Mouse (Mus musculus) CH12.LX (cell line): ENCODE results near the gene Hist1h3i. TPM values are rescaled to one million over a fixed set of nuclear protein-coding genes. Genes with fewer than 3 reads are reported as not detected.

Source experiments
- DNase-seq: peaks from one replicate; pipeline ENCODE4 v3.0.0-alpha.2; 2013; ENCODE audit errors: extremely low read depth
- H3K27ac ChIP-seq: 2 replicates; pipeline ENCODE4 v1.5.1; 2012; ENCODE audit warnings: low read depth, mild to moderate bottlenecking, control low read depth, moderate library complexity; ENCODE audit not compliant: insufficient read depth
- H3K27me3 ChIP-seq: replicated peaks from 2 replicates; pipeline ENCODE3; 2012; ENCODE audit warnings: inconsistent platforms
- H3K36me3 ChIP-seq, 2 experiments: replicated peaks in 1 of 2; 2 replicates each; pipeline versions ENCODE3 to v1.6.1; 2012; ENCODE audit warnings: inconsistent platforms in 1 of 2, low read length in 1 of 2, mild to moderate bottlenecking in 1 of 2, mixed read lengths in 1 of 2, moderate library complexity in 1 of 2; ENCODE audit not compliant: control insufficient read depth in 1 of 2, insufficient read depth in 1 of 2
- H3K4me1 ChIP-seq, 2 experiments: 2 replicates each; pipeline ENCODE4 v1.6.1; 2012; ENCODE audit warnings: inconsistent platforms in 1 of 2, moderate library complexity in 1 of 2; ENCODE audit not compliant: insufficient read depth in 2 of 2, control insufficient read depth in 1 of 2
- H3K4me2 ChIP-seq: 2 replicates; pipeline ENCODE4 v1.6.1; 2012; ENCODE audit warnings: low read depth, mild to moderate bottlenecking, control low read depth; ENCODE audit not compliant: poor library complexity, insufficient read depth, severe bottlenecking
- H3K4me3 ChIP-seq, 3 experiments: fragments of 150-350 bp in 1 of 3; sonication (generic) in 1 of 3; replicated peaks in 1 of 3; 2 replicates each; pipeline versions ENCODE3 to v1.5.1; 2011 to 2012; ENCODE audit warnings: low read depth in 2 of 3, low read length in 2 of 3, mild to moderate bottlenecking in 2 of 3, moderate library complexity in 2 of 3, control low read depth in 1 of 3, improper control_type of control experiment in 1 of 3, inconsistent platforms in 1 of 3, mixed read lengths in 1 of 3; ENCODE audit not compliant: poor library complexity in 1 of 3
- H3K79me2 ChIP-seq: replicated peaks from 2 replicates; pipeline ENCODE4 v1.6.1; 2012; ENCODE audit warnings: mild to moderate bottlenecking, moderate library complexity; ENCODE audit not compliant: control insufficient read depth, poor library complexity, insufficient read depth, severe bottlenecking; ENCODE audit errors: extremely low read depth
- H3K9ac ChIP-seq: 2 replicates; pipeline ENCODE4 v1.6.1; 2012; ENCODE audit warnings: low read depth, mild to moderate bottlenecking, control low read depth, moderate library complexity; ENCODE audit not compliant: insufficient read depth
- H3K9me3 ChIP-seq: replicated peaks from 2 replicates; pipeline ENCODE3; 2012; ENCODE audit warnings: low read length, inconsistent platforms, mixed read lengths
- BHLHE40 ChIP-seq: IDR thresholded peaks from 2 replicates; pipeline ENCODE4 v1.6.1; 2011; ENCODE audit warnings: mild to moderate bottlenecking, low read depth, low read length, improper control_type of control experiment
- CHD1 ChIP-seq: IDR thresholded peaks from 2 replicates; pipeline ENCODE4 v1.6.1; 2012; ENCODE audit warnings: low read depth, low read length, improper control_type of control experiment, inconsistent platforms
- CHD2 ChIP-seq: IDR thresholded peaks from 2 replicates; pipeline ENCODE4 v1.6.1; 2011; ENCODE audit warnings: low read length, improper control_type of control experiment
- E2F4 ChIP-seq: IDR thresholded peaks from 2 replicates; pipeline ENCODE4 v1.6.1; 2011; ENCODE audit warnings: low read depth, low read length, improper control_type of control experiment; ENCODE audit not compliant: insufficient replicate concordance
- EP300 ChIP-seq: IDR thresholded peaks from 2 replicates; pipeline ENCODE4 v1.6.1; 2011; ENCODE audit warnings: low read length, improper control_type of control experiment
- ETS1 ChIP-seq: conservative IDR thresholded peaks from 2 replicates; pipeline ENCODE4 v1.6.1; 2012; ENCODE audit warnings: low read depth, mild to moderate bottlenecking, inconsistent platforms, low read length, improper control_type of control experiment, moderate library complexity
- HCFC1 ChIP-seq: IDR thresholded peaks from 2 replicates; pipeline ENCODE4 v1.6.1; 2012; ENCODE audit warnings: low read depth, mild to moderate bottlenecking, inconsistent platforms, low read length, improper control_type of control experiment
- MAFK ChIP-seq: IDR thresholded peaks from 2 replicates; pipeline ENCODE4 v1.6.1; 2011; ENCODE audit warnings: low read length, improper control_type of control experiment; ENCODE audit not compliant: insufficient replicate concordance
- MAX ChIP-seq: IDR thresholded peaks from 2 replicates; pipeline ENCODE4 v1.6.1; 2011; ENCODE audit warnings: low read length, improper control_type of control experiment
- MEF2A ChIP-seq: IDR thresholded peaks from 2 replicates; pipeline ENCODE4 v1.6.1; 2014; ENCODE audit warnings: low read depth, mild to moderate bottlenecking, inconsistent platforms, low read length, improper control_type of control experiment, borderline replicate concordance
- MYC ChIP-seq: IDR thresholded peaks from 2 replicates; pipeline ENCODE4 v1.6.1; 2011; ENCODE audit warnings: low read depth, mild to moderate bottlenecking, improper control_type of control experiment, low read length
- NELFE ChIP-seq: IDR thresholded peaks from 2 replicates; pipeline ENCODE4 v1.6.1; 2011; ENCODE audit warnings: low read depth, low read length, improper control_type of control experiment
- NRF1 ChIP-seq: IDR thresholded peaks from 2 replicates; pipeline ENCODE4 v1.6.1; 2014; ENCODE audit warnings: low read depth, mild to moderate bottlenecking, inconsistent platforms, low read length, improper control_type of control experiment, moderate library complexity
- PAX5 ChIP-seq: IDR thresholded peaks from 2 replicates; pipeline ENCODE4 v1.6.1; 2012; ENCODE audit warnings: low read length, inconsistent platforms, mixed read lengths
- POLR2A ChIP-seq: IDR thresholded peaks from 2 replicates; pipeline ENCODE4 v1.6.1; 2011; ENCODE audit warnings: low read depth, mild to moderate bottlenecking, improper control_type of control experiment, low read length
- POLR2AphosphoS2 ChIP-seq: IDR thresholded peaks from 2 replicates; pipeline ENCODE4 v1.6.1; 2011; ENCODE audit warnings: low read depth, low read length, improper control_type of control experiment
- RCOR1 ChIP-seq: conservative IDR thresholded peaks from 2 replicates; pipeline ENCODE4 v1.6.1; 2012; ENCODE audit warnings: low read depth, mild to moderate bottlenecking, inconsistent platforms, low read length, improper control_type of control experiment
- SIN3A ChIP-seq: IDR thresholded peaks from 2 replicates; pipeline ENCODE4 v1.6.1; 2012; ENCODE audit warnings: low read length, improper control_type of control experiment, inconsistent platforms
- UBTF ChIP-seq: IDR thresholded peaks from 2 replicates; pipeline ENCODE4 v1.6.1; 2012; ENCODE audit warnings: low read depth, mild to moderate bottlenecking, inconsistent platforms, low read length, improper control_type of control experiment, moderate library complexity
- USF1 ChIP-seq: IDR thresholded peaks from 2 replicates; pipeline ENCODE4 v1.6.1; 2014; ENCODE audit warnings: low read depth, mild to moderate bottlenecking, inconsistent platforms, low read length, improper control_type of control experiment
- ZC3H11A ChIP-seq: IDR thresholded peaks from 2 replicates; pipeline ENCODE4 v1.6.1; 2012; ENCODE audit warnings: low read depth, mild to moderate bottlenecking, inconsistent platforms, low read length, improper control_type of control experiment
- ZMIZ1 ChIP-seq: IDR thresholded peaks from 2 replicates; pipeline ENCODE4 v1.6.1; 2012; ENCODE audit warnings: low read depth, mild to moderate bottlenecking, inconsistent platforms, low read length, improper control_type of control experiment
- ZNF384 ChIP-seq: IDR thresholded peaks from 2 replicates; pipeline ENCODE4 v1.6.1; 2012; ENCODE audit warnings: low read depth, low read length, improper control_type of control experiment, inconsistent platforms
- dilution Hi-C: fragments of 300-500 bp; cut with MboI; formaldehyde crosslinking; loops from 2 replicates; pipeline ENCODE4 v1.14.3; 2020; ENCODE audit warnings: low sequenced_read_pairs; ENCODE audit not compliant: extremely low pct_unique_long_range_greater_than_20kb, extremely low pct_ligation_motif_present
- in situ Hi-C: fragments of 300-500 bp; cut with MboI; formaldehyde crosslinking; loops from 3 replicates; pipeline ENCODE4 v1.14.3; 2019; ENCODE audit warnings: low sequenced_read_pairs, low pct_ligation_motif_present, low pct_unique_long_range_greater_than_20kb, mixed read lengths
- polyA plus RNA-seq: library from polyadenylated mRNA; unstranded; fragments of >175 nt; gene quantifications from 2 replicates; pipeline ENCODE4 v1.2.1, GENCODE M21; 2012; ENCODE audit warnings: low read depth; ENCODE audit not compliant: insufficient read length
- total RNA-seq, 2 experiments: library from RNA; depleted of rRNA; stranded (reverse); fragments of 300-350 nt in 1 of 2; fragments of >200 nt in 1 of 2; gene quantifications; 2 replicates each; pipeline ENCODE4 v1.2.3; 2012 to 2014

The Hist1h3i gene
- total and polyA plus RNA-seq, 3 experiments: 14.3 to 797 (median 21.2) TPM

GRCm38 (mm10) chr13:21753051-21753523, 30.1 kb downstream of the Hist1h3i start:
- Histone ChIP-seq H3K9me3 (no peaks in the 10 kb centered on the region), H3K27me3 (no peaks in the 10 kb centered on the region), H3K4me2 (peak overlapping the region; percentile 82), H3K9ac (peak overlapping the region; percentile 92), H3K4me1 (peaks cover 0 to 26% of the 10 kb centered on the region in 2 experiments; a peak in 2 of 4 replicates), H3K27ac (peak overlapping the region; percentile 98), H3K4me3 (peak overlapping the region; percentile 3 to 36 (median 36)), H3K79me2 (no peaks in the 10 kb centered on the region), H3K36me3 (no peaks in the 10 kb centered on the region)
- dilution Hi-C loops (no loop called here), in situ Hi-C loops (no loop called here)
- TF ChIP-seq EP300 (no peak; the same call in 1 of the 2 replicates), MYC (peak; percentile 63; the same call in 1 of the 2 replicates), ETS1 (peak; percentile 39; the same call in 1 of the 2 replicates), USF1 (no peak), E2F4 (peak; percentile 76; the same call in 1 of the 2 replicates), BHLHE40 (peak; percentile 20; the same call in 1 of the 2 replicates), RCOR1 (peak; percentile 78), SIN3A (peak; percentile 86; the same call in 1 of the 2 replicates), POLR2AphosphoS2 (peak; percentile 99), CHD2 (peak; percentile 74), POLR2A (peak; percentile 79), PAX5 (no peak), NELFE (peak; percentile 47), CHD1 (peak; percentile 96), MAX (peak; percentile 34; the same call in 1 of the 2 replicates), ZNF384 (peak; percentile 46), ZMIZ1 (peak; percentile 98), UBTF (no peak), NRF1 (no peak), MAFK (no peak), MEF2A (no peak), HCFC1 (peak; percentile 35; the same call in 1 of the 2 replicates), ZC3H11A (no peak)
- peak; percentile 67 for DNase-seq
